Mouse (Mus musculus) spleen, adult 12 weeks (tissue): Measurements from ENCODE around the gene Kcnh7.

Experiments used
- DNase-seq: peaks from one replicate; pipeline ENCODE4 v3.0.0; 2022; ENCODE audit warnings: low spot score

Kcnh7 gene

DNA sequence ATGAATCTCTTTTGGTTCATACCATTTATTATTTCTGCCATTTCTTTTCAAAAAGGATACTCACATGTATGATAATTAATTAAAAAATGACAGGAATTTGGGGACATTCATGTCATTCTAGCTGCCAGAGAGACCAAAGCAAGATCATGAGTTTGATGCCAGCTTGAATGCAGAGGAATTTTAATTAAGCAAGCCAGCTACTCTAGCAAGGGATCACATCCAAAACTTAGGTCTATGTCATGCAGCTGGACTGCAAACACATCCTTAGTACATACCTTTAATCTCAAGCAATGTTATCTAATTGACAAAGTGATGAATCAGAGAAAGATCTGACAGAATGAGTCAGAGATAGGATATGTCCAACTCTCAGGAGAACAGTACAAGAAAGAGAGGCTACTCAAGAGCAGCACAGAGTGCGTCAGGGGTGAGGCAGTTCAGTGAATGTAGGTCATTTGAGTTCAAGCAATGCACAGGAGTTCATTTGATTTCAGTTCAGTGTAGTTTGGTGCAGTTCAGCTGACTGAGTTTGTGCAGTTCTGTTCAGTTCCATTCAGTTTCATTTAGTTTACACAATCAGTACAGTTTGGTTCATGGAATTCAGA, 248.7 kb downstream of the Kcnh7 start:
- DNase-seq, result no peak

DNA sequence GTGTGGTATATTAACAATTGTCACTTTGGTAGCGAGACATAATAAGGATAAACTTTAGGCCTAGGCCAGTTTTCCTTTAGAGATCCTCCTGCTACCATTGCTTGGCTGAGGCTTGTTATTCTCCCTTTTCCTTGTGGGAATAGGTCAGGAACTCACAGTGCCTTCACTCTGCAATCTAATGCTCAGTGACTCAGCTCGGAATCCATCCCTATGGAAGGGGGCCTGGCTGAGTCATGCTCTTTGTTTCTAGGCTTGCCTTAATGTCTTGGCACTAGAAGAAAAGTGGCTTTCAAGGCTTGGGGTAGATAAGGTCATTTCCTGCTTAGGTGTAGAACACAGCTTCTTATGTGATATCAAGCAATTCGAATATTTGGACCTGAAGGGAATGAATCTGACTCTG, 255.6 kb downstream of the Kcnh7 start:
- DNase-seq, result no peak

DNA sequence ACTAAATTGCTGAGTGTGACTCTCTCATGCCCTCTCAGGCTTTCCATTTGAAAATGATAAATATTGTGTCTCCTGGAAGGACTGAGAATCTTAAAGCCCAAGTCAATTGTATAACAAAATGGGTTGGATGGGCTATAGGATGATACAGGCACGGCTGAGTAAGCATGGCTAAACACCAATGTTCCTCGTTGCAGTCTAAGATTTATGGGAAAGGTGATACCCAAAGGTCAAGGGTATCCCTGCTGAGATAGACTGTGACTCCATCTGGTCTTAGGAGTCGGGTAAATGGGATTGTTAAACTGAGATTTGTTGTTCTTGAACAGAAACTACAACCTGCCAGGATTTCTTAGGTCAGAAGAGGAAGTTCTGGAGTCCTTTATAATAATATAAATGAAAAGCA, 256.0 kb downstream of the Kcnh7 start:
- DNase-seq, result no peak

DNA sequence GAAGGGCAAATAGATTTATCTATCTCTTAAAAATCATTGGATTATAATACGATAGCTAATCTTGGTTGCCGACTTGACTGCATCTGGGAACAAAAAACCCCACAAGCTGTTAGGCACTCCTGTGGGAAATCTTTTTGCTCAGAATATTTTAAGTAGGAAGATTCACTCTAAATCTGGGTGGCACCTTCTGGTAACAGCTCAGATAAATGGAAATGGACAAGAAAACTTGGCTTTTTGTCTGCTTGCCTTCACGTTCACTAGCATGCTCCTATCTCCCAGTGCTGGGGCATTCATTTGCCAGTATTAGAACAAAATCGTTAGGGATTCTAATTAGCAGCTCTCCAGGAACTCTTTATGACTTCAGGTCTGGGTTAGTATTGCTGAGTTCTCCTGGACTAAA, 260.3 kb downstream of the Kcnh7 start:
- no peak for DNase-seq

DNA sequence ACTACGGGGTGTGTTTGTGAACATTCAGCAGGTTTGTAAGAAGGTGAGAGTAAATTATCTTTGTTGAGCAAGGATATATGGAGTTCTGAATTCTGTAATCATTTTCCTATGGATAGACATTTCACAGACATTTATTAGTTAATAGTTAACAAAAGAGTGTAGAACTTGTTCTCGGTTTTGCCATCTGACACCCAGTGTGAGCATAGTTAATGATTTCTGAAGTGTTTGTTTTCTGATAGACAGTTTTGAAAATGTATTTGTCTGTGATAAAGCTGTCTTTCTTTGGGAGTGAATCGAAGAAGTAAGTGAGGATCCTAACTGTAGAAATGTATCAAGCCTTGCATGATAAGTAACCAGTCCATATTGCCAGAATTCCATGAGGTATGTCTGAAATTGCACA, 276.4 kb downstream of the Kcnh7 start:
- DNase-seq, result no peak

DNA sequence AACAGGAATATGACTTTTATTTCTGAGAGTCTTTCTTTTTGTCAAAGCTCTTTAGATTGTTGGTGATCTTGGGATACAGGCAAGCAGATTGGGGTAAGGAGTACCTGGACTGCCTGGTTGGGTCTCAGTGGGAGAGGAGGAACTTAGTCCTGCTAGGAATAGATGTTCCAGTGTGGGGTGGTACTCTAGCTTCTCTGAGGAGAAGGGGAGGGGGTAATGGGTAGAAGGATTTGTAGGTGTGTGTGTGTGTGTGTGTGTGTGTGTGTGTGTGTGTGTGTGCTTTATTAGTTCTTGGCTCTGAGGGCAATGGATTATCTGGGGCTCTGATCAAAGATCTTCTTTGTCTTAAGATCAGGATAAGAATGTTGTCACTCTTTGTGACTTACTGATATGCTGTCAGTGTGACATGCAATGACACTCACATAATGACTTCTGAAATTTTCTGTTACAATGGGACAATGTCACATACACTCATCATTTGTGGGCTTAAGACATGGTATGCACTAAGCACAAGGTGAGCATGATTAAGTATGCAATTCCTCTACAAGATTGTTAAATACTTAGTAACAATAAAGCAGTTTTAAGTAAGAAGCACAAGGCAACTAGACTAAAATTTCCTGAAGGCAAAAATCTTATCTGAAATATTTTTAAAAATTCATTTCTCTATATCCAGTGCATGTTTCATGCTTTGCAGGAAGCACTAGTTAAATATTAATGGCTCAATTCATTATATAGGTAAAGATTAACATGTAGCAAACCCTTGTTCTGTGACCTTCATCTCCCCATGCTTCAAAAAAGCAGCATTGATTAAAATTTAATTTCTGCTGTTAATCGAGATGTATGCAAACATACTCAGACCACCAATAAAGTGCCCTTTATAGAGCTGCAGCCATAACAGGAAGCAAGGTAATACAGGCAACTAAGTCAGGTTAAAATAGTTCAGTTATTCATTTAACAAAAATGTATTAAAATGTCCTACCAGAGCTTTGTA, 281.4 kb downstream of the Kcnh7 start:
- DNase-seq, result no peak

DNA sequence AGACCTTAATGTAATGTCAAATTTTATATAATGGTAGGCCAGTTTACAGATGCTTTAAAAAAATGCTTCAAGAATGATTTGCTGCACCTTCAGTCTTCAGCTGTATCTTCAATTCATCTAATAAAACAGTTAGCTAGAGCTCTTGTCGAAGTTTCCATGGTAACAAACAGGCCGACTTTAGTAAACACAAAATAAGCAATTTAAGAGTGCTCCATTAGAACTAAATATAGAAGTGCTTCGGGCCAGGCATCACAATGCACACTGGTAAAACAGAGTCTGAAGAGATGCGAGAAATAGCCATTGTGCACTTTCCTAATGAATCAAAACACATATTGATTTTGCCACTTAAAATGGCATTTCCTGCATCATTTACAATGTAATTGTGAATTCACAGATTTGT, 305.3 kb downstream of the Kcnh7 start:
- no peak for DNase-seq

DNA sequence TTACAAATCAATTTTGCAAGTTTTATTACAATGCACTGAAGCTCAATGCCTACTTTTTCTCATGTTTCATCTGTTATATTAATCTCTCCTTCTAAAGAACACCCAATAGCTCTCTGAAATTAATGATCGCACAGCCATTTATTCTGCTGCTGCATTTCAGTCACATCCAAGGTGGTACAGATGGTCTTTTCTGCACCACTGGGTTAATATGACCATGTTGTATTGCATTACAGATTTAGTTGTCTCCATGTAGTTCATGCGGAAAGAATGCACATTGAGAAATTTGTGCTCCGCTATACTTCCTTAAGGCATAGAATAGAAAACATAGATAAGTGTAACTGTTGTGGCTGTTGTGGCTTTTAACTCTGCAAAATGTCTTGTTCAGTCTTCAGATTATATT, 328.7 kb downstream of the Kcnh7 start:
- DNase-seq, result no peak

DNA sequence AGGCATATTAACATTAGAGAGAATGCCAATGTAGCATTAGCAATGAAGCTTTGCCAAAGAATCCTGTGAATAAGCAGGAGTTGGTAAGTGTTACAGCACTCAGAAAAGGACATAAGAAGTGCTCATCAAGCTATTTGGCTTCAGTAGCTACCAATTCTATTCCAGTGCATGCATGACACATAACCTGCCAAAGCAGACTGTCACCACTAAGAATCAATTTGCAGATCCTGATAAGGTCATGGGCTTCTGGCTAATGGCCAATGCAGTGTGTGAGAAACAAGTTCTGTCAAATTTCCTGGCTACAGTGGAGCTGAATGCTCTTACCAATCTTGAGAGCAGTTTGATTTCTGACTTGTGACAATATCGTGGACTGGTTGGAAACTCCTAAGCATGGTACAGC, 341.5 kb downstream of the Kcnh7 start:
- DNase-seq, result no peak

DNA sequence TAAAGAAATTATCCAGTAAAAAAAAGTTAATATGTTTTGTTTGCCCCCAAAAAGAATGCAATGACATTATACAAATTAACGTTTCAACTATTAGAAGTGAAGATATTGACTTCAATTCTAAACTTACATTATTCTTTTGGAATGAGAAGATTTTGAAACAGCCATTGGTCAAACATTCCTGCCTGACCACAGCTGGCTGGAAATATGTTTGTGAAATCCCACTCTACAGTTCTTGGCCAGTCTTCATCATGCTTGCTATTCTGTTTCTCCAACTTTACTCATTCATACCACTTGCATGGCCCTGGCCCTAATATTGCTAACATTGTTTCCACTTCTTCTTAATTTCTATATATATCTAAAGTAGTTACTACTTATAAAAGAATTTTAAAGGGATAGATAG, 349.8 kb downstream of the Kcnh7 start:
- DNase-seq, result no peak

DNA sequence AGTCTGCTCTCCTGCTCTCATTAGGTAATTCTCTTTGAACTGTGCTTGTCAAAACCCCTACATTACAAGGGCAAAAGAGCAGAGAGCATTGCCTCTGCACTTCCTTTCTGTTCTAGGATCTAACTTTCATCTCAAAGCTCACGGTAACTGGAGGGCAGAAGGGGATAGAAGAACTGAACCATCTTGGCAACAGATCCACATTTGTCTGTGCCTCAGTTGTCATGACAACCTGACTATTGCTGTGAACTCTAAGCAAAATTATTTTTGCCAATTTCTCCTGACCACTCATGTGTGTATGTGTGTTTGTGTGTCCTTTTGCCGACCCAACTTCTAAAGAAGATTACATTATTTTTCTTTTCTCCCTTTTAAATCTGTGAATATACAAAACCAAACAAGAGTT, 364.9 kb downstream of the Kcnh7 start:
- no peak for DNase-seq

DNA sequence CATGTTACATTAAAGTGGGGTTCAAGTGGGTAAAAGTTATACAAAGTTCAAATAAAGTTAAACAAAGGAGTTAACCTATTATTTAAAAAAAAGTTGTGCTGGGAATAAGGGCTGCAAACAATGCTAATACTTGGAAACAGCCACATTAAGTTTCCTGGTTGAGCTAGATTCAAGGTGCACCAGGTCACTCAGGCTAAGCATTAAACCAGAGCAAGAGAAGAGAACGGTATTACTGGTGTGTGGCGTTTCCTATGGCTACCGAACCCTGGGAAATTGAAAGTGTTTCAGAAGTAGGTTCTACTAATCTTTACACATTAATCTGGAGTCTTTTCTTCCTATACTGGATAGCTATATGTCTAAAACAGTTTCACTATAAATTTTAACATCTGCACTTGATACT, 368.1 kb downstream of the Kcnh7 start:
- no peak for DNase-seq

DNA sequence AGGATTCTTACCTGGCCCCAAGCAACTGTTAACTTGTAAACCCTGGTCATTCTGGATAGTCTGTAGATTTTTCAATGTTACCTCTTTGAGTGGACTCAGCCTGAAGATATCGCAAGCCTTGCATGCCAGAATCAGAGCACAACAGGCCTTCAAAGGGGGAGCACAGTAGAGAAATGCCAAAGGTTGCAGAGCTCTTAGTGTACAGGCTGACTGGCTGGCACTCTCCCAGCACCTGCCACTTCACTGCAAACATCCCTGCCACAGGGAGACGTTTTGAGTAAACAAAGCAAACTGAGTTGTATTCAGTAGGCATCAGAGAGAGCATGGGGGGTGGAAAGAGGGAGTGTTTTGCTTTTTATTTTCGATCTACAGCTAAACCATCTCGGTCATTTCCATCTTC, 375.3 kb downstream of the Kcnh7 start:
- no peak for DNase-seq

DNA sequence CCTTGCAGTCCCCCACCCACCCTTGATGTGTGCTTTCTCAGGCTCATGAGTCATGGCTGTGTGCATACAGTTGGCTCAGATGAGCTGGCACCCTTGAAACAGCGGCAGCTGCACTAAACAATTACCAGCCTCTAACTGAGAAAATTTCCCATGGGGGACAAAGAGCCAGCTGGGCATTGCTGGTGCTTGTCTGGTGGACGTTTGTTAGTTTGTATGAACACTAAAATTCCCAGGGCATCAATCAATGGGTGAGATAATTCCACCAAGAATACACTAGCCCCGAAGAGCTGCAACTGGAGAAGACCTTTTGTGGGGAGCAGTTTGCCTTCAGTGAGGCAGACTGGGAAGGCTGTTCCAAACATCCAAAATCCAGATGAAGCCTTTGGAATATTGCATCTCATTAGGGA, 376.6 kb downstream of the Kcnh7 start:
- no peak for DNase-seq

DNA sequence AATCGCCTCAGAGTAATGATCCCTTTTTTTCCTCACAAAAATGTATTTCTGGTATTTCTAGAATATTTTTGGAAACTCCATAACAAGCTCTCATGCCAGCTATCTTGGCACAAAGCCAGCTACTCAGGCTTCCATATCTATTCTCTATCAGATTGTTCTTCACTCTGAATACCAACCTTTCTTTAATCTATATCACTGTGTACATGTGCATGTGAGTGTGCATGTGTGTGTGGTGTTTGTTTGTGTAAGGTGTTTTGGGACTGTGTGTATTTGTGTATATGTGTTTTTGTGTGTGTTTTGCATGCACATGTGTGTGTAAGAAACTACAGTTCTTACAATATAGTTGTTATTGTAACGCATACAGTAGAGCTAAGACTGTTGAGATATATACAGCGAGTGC, 377.2 kb downstream of the Kcnh7 start:
- no peak for DNase-seq

DNA sequence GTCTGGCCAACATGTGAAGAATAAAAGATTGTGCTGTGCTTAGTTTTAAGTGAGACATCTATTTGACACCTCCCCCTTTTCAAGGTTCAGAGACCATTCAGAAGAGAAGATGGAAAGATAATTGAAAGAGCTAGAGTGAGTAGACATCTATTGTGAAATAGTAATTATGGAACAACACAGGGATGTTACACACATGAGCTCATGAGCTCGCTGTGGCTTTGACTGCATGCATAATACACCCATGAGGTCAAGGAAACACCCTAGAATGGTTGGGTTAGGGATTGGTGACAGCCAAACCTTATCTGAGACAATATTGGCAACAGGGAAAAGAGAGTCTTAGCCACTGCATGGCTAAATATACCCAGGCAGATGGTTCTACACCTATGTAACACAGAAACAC, 380.1 kb downstream of the Kcnh7 start:
- DNase-seq, result no peak

DNA sequence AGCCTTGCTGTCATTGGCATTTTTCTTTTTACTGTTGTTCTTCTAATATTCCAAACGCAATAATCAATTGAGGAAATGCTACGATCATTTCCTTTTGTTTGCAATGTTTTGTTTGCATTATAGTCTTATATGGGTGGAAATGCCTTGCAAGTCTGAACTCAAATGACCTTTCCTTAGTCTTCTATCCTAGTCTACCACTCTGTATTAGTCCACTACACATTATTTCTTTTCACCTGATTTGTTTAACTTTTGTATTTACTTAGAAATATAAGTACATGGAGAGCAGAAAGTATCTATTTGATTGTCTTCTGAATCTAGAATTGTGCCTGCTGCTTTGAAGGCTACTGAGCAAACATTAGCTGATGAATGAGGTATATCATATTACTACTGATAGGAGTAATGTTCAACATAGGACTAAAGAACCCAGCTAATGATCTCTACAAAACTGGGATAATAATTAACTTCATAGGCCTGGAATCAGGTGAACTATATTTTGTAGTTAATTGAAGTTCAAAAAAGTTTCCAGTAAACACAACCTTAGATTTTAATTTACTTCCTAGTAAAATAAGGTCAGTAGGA, 399.5 kb downstream of the Kcnh7 start:
- DNase-seq, result no peak

DNA sequence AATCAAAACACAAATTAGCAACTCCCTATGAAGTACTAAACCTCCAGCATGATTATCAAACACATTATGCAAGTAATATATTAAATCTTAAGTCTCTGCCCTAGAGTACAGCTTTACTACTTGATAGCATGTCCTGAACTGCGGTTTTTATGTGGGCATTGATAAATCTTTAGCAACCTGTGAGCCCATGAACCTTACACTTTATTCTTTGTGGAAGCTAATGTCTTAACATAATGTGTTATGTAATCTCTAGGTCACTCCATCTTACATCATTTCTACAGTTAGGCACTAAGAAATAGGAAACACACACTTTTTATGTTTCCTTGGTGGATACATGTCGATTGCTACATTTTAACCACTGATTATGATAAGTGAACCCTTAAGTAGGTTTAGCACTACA, 437.8 kb downstream of the Kcnh7 start:
- DNase-seq, result no peak

DNA sequence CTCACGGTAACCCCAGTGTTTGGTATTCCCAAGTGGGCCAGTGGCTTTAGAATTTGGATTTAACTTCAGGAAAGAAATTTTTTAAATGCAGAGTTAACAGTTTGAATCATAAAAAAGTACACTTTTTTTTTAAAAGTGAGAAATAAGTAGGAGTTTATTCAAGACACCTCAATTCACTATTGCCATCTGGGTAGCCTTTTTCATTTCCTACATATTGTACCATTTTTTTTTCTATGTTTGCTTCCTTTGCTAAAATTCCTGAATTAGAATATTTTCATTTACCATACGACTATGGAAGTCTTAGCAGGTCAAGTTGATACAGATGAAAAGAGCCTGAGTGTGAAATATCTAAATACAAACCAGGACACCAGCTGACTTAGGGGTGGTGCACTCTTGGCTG, 441.0 kb downstream of the Kcnh7 start:
- DNase-seq, result no peak

DNA sequence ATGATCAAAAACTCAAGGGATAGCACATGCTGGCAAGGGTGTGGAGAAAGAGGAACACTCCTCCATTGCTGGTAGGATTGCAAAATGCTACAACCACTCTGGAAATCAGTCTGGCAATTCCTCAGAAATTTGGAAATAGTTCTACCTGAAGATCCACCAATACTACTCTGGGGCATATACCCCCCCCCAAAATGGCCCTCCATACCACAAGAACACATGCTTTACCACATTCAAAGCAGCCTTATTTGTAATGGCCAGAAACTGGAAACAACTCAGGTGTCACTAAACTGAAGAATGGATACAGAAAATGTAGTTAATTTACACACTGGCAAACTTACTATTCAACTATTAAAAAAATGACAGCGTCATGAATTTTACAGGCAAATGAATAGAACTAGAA, 453.4 kb downstream of the Kcnh7 start:
- no peak for DNase-seq

DNA sequence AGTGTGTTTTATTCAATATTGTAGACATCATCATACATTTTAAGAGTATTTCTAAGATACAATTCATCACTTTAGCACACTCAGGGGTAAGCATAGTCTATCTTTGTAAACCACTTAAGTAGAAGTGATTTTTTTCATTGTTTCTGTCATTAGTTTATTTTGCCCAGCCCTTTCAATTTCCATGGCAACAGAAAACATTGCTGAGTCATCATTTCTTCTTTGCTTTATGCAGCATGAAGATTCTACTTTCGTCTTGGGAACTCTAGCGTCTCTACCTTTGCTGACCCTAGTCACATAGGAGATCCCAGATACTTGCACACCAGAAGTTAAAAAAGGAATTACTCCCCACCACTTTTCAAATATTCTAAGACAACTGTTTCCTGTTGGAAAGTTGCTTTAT, 456.4 kb downstream of the Kcnh7 start:
- DNase-seq, result no peak

DNA sequence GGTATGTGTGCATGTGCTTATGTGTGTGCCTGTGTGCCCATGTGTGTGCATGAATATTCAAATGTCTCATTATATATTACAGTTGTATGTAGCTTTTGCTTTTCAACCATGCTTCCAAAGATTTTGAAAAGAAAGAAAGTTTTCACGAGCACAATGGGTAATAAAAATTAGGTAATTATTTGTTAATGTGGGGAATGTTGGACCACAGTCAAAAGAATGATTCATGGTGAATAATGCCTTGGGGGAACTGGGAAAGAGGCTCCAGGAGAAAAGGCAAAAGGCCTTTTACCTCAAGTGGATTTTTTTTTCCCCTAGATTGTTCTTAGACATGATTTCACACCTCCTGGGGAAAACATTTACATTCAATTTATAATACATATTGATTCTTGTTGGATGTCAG, 458.1 kb downstream of the Kcnh7 start:
- DNase-seq, result no peak

DNA sequence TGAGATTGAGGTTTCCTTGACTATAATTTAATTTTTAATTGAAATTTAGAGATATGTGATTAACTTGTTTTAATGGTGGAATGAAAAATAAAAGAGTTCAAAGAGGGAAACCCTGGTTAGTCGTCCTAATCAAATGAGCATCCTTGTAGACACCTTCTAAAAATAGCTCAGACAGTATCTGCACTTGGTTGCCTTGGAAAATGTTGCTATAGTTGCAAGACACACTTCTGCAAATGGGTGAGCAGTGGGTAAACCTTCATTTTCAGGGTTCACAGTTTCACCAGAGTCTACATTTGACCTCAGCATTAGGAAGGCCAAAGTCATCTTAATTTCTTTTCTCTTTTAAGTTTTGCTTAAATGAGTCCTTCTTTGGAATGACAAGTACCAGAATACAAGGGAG, 465.7 kb downstream of the Kcnh7 start:
- no peak for DNase-seq
